Mouse (Mus musculus) cerebellum, adult (tissue): ENCODE results near the gene C1s2.
"Not testable (repeated sequence)": the region's sequence is repeated elsewhere in the genome, so short reads cannot be mapped to it uniquely, and the experiment has no call there.

Source experiments
- ATAC-seq: cut with Nextera tagmentation; 2 replicates; pipeline ENCODE4 v1.9.2; 2017; ENCODE audit warnings: mild to moderate bottlenecking, moderate library complexity, mixed read lengths; ENCODE audit not compliant: insufficient number of reproducible peaks, low FRiP score, low TSS enrichment

The C1s2 gene

DNA sequence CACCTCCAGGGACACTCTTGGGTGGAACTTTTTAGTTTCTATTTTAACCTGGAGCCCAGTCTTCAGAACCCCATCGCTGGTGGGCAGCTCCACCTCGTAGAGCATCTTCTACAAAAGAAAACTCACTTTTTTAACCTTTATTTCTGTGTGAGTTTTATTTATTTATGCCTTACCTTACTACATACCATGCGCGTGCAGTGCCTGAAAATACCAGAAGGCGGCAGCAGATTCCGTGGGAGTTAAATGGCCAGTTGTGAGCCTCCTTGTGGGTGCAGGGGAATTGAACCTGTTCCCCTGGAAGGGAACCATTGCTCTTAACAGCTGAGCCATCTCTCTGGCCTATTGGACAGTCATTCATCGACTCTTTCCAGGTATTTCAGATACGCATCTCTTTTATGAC lies 5.1 kb upstream of the C1s2 start:
- no peak for ATAC-seq

DNA sequence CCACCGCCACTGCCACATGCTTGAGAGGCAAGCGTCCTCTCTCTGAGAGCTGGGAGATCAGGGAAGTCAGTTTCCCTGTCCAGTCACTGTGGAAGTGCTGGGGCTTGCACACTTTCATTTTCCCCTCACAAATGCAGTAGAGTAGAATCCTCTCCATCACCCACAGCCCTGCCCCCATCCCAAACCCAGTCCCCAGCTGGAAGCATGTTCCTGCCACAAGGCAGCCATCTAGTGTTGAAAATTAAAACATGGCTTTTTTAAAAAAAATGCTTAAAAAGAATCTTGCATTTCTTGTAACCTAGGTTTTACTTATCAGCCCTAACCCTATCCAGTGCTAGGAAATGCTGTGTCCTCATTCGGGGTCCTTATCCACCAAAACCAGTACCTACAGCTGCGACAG lies 4.2 kb upstream of the C1s2 start:
- no peak for ATAC-seq

DNA sequence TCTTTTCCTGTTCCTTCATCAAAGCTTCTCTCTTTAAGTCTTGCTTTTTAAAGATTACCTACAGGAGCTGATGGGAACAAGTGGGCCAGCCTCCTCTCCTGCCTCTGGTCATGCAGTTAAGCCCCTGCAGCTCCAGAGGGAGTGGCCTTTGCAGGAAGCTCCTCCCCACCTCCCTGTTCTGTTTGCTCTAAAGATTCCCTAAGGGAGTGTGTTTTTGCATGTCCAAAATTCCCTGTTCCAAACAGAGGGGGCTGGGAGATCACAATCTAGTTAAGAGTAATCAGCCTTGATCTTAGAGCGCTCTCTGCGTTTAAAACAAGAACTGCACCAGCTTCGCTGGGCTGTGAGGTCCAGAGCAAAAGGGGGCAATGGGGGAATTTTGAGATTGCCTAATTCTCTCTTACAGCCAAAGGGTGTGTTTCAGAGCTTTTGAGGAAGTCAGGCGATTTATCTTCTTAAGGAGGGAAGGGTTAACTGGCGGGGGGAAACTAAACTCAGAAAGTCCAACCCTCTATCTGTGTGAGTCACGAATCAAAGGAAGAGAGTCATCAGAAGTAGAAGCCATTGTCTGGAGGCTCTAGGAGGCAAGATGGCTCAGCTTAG lies 1.1 kb upstream of the C1s2 start:
- not testable (repeated sequence) for ATAC-seq

DNA sequence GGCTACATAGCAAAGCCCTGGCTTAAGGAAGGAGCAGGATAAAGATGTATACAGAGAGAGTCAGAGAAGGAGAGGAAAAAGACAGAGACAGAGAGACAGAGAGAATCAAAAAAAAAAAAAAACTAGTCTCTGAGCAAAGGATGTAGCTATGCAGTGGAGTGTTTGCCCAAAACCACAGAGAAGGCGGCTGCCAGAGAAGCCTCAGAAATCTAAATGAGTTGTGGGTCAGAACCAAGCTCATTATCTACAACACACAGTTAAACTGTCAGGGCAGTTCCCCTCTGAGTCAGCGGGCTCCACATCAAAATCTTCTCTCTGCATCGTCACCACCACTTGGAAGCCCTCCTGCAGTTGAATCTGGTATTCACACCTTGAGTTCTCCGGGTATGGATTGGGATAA lies 5.1 kb downstream of the C1s2 start:
- no peak for ATAC-seq

DNA sequence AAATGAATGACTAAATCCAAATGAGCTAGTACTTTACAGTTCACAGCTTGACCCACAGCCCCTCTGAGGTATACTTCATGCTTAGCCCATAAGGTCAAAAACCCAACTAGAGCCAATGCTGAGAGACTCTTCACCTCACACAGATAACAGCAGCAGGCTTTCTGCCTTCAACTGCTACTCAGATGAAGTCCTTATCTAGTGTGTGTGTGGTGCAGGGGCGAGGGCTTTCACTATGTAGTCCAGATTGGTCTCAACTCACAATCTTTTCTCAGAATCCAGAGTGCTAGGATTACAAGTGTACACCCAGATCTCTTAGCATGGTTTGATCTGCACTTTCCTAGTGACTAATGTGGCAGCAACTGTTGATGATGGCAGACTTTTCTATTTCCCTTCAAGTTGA lies 9.7 kb downstream of the C1s2 start:
- ATAC-seq = not testable (repeated sequence)

DNA sequence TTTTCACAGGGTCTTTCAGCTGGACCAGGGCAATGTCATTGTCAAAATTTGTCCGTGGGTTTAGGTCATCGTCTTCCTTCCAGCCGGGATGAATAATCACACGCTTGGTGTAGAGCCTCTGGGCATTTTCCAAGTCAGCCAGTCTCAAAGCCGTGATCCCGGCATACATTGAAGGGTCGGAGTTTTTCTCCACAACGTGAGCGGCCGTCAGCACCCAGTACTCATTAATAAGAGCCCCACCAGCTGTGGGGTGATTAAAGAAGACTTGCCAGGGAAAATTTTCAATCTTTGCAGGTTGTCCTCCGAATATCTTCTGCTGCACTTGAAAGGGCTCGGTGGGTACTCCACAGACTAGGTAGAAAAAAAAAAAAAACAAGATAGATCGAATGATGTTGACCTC lies 10.3 kb downstream of the C1s2 start:
- no peak for ATAC-seq

DNA sequence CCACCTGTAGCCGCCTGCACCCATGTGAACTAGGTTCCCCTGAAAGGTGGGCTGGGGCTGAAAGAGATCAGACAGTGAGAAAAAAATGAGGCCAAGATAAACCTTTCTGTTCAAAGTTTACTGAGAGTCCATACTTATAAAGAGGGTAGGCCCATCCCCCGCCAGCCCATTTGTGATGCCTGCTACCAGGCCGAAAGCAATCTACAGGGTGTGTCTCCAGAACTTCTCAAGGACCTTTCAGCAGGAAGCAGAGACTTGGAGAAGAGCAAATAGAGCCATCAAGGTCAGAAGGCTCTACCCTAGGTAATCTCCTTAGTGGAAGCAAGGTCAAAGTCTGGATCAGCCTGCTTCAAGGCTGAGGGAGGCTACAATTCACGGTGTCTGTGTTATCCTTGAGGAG lies 33.9 kb downstream of the C1s2 start:
- ATAC-seq = no peak

DNA sequence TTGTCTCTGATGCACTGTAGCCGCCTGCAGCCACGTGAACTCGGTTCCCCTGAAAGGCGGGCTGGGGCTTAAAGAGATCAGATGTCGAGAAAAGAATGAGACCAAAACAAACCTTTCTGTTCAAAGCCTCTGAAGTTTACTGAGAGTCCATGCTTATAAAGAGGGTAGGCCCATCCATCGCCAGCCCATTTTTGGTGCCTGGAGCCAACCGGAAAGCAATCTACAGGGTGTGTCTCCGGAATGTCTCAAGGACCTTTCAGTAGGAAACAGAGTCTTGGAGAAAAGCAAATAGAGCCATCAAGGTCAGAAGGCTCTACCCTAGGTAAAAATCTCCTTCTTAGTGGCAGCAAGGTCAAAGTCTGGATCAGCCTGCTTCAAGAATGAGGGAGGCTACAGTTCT lies 42.8 kb downstream of the C1s2 start:
- no peak for ATAC-seq

DNA sequence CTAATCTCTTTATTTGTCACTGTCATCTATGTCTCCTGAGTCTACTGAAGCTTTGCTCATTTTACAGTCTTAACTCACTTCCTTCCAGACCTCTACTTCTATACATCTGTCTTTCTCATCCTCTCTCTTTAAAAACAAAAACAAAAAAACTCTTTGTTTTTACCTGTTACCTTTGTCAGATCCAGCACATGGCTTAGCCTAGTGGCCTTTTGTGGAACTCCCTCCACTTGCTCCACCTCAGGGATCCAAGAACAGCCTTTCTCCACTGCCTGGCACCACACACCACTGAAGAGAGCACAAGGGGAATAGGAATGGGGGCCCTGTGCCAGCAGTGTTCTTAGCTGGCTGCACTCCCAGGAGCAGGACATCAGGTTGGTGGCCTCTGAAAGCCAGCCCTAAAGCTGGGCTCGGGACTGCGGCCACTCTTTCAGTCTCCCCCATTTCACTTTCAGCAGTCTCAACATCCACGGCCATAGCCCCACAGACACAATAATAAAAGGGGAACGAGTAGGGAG lies 43.6 kb downstream of the C1s2 start:
- ATAC-seq = no peak

DNA sequence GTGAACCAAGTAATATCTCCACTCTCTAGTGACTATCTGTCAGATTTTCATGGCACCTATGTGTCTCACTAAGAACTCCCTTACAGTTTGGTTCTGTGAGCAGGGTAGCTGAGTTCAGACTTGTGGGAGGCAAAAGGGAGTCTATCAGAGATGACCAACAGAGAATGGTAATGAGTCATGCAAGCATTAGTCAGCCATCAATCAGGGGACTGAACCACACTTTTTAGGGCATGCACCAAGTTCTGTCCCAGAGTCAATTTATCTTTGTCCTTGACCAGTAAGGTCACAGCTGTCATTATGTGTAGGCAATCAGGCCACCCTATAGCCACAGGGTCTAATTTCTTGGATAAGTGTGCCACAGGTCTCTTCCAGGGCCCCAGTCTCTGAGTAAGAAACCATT lies 47.1 kb downstream of the C1s2 start:
- no peak for ATAC-seq

DNA sequence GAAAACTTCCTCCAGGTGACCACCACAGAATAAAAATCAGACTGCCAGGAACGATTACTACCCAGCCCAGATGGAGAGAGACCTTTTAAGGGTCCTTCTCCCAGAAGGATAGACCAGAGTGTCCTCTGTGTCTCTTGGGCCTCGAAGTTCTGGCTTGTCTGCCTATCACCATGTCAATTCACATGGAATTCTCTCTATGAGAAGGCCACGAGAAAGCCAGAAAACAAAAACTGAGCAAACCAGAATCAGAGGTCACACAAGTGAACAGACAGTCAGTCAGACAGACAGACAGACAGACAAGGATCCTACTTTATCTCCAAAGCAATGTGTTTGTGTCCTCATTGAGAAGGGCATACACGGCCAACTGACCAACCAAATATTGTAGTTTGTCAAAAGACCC lies 49.6 kb downstream of the C1s2 start:
- no peak for ATAC-seq

DNA sequence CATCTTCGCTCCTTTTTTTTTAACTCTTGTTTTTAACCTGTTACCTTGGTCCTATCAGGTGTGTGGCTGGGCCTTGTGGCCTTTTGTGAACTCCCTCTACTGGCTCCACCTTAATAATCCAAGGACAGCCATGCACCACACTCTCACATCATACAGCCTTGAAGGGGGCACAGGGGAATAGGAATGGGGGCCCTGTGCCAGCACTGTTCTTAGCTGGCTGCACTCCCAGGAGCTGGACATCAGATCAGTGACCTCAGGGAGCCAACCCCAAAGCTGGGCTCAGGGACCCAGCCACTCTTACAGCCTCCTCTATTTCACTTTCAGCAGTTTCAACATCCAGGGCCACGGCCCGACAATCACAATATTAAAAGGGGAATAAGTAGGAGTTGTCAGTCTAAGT lies 50.1 kb downstream of the C1s2 start:
- no peak for ATAC-seq

DNA sequence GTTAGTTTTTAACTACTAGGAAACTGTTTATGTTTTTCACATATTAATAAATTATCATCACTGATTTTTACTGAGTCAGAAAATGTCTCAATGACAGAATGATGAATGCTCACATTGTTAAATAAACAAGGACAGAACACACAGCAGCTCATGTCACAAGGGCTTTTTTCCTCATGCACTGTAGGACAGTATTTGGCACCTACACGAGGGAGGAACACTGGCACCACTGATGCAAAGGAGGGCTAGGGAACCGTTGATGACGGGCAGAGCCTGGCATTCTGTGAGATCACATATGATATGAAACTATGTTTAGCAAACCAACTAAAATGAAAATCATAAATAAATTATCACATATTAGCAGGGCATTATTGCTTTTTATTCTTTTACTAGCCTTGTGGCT lies 51.0 kb downstream of the C1s2 start:
- ATAC-seq = no peak

DNA sequence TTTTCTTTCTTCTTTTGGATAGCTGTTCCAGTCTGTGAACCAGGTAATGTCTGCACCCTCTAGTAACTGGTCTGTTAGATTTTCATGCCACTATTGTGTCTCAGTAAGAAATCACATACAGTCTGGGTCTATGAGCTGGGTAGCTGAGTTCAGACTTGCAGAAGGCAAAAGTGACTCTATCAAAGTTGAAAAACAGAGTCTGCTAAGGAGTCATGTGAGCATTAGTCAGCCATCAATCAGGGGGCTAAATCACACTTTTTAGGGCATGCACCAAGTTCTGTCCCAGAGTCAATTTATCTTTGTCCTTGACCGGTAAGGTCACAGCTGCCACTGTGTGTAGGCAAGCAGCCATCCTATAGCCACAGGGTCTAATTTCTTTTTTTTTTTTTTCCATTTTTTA lies 53.7 kb downstream of the C1s2 start:
- ATAC-seq = no peak

DNA sequence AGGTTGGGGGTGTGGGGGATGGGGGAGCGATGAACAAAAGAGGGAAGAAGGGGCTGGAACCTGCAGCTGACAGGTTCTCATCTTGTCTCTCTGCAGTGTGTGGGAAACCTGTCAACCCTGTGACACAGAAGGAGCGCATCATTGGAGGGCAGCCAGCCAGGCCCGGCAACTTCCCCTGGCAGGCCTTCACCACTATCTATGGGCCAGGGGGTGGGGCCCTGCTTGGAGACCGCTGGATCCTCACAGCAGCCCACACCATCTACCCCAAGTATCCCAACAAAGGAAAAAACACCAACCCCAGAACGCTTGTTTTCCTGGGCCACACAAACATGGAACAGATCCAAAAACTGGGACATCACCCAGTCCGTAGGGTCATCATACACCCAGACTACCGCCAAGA lies 55.7 kb downstream of the C1s2 start:
- not testable (repeated sequence) for ATAC-seq

DNA sequence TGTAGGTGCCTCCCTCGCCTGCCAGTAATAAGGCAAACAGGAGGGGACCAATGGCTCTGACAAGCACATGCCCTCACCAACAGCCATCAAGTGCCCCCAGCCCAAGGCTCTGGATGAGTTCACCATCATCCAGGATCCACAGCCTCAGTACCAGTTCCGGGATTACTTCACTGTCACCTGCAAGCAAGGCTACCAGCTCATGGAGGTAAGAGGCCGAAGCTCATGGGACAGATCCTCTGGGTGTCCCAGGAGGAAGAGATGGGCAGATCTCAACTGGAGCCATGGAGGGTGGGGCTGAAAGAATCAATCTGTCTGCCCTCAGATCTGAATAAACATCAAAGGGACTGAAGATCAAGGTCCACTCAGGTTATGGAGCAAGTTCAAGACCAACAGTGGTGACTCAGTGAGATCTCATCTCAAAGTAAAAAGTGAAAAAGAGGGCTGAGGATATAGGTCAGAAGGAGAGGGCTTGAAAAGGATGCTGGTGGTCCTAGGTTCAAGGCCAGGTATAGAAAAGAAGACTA lies 60.7 kb downstream of the C1s2 start:
- not testable (repeated sequence) for ATAC-seq
